Mouse (Mus musculus) bone marrow macrophage, adult 2 months (primary cell): ENCODE measurements around the gene Intu. TPM values are rescaled to one million over a fixed set of nuclear protein-coding genes. Genes with fewer than 3 reads are reported as not detected.

Experiments
- H3K27ac ChIP-seq: 2 replicates; pipeline ENCODE4 v1.5.1; 2012; ENCODE audit warnings: low read depth, low read length; ENCODE audit not compliant: insufficient read depth
- H3K4me1 ChIP-seq: 2 replicates; pipeline ENCODE4 v1.6.1; 2012; ENCODE audit warnings: low read length; ENCODE audit not compliant: control insufficient read depth, insufficient read depth
- H3K4me3 ChIP-seq: 2 replicates; pipeline ENCODE4 v1.5.1; 2012; ENCODE audit warnings: mild to moderate bottlenecking, low read length, moderate library complexity; ENCODE audit not compliant: insufficient read depth
- CTCF ChIP-seq: IDR thresholded peaks from 2 replicates; pipeline ENCODE4 v1.5.1; 2012; ENCODE audit warnings: low read depth, mild to moderate bottlenecking, low read length, moderate library complexity
- POLR2A ChIP-seq: IDR thresholded peaks from 2 replicates; pipeline ENCODE4 v1.6.1; 2012; ENCODE audit warnings: mild to moderate bottlenecking, low read depth, low read length, borderline replicate concordance
- polyA plus RNA-seq: library from polyadenylated mRNA; stranded (reverse); fragments of >200 nt; gene quantifications from 2 replicates; pipeline ENCODE4 v1.2.4, GENCODE M21; 2012; ENCODE audit not compliant: missing spikeins, insufficient read depth, insufficient read length

Intu gene
- polyA plus RNA-seq, 1 experiment, result 2.7 TPM

GRCm38 (mm10) chr3:40652941-40653352 lies 121.9 kb downstream of the Intu start:
- TF ChIP-seq CTCF (no peak), POLR2A (no peak)
- Histone ChIP-seq H3K27ac (no peak overlapping the region), H3K4me3 (no peak overlapping the region), H3K4me1 (no peaks in the 10 kb centered on the region)

GRCm38 (mm10) chr3:40653582-40653981 lies 122.5 kb downstream of the Intu start:
- no peak overlapping the region for H3K27ac ChIP-seq

GRCm38 (mm10) chr3:40654028-40654427 lies 122.9 kb downstream of the Intu start:
- TF ChIP-seq POLR2A (no peak), CTCF (no peak)
- no peaks in the 10 kb centered on the region for H3K4me1 ChIP-seq
- H3K27ac ChIP-seq, result no peak overlapping the region
- no peak overlapping the region for H3K4me3 ChIP-seq

More at GRCm38 (mm10) chr3:40653582-40653981, 122.5 kb downstream of the Intu start:
- Histone ChIP-seq H3K4me1 (no peaks in the 10 kb centered on the region), H3K4me3 (no peak overlapping the region)
- no peak for TF ChIP-seq POLR2A
- no peak for TF ChIP-seq CTCF

GRCm38 (mm10) chr3:40655571-40655970 lies 124.5 kb downstream of the Intu start:
- Histone ChIP-seq H3K4me3 (no peak overlapping the region), H3K4me1 (no peaks in the 10 kb centered on the region), H3K27ac (no peak overlapping the region)
- no peak for TF ChIP-seq POLR2A
- no peak for TF ChIP-seq CTCF

- Histone ChIP-seq H3K4me1 (no peaks in the 10 kb centered on the region), H3K27ac (no peak overlapping the region), H3K4me3 (no peak overlapping the region)
- TF ChIP-seq POLR2A, result no peak
These were observed 125.3 kb downstream of the Intu start for GRCm38 (mm10) chr3:40656339-40656738.

- Histone ChIP-seq H3K4me3 (no peak overlapping the region), H3K27ac (no peak overlapping the region), H3K4me1 (peaks cover 2% of the 10 kb centered on the region; the same call in 1 of the 2 replicates)
- TF ChIP-seq CTCF (no peak), POLR2A (no peak)
These were observed 129.1 kb downstream of the Intu start for GRCm38 (mm10) chr3:40660231-40660630.

- TF ChIP-seq POLR2A, result no peak
- TF ChIP-seq CTCF, result no peak
These were observed 135.0 kb downstream of the Intu start for GRCm38 (mm10) chr3:40666109-40666508.

GRCm38 (mm10) chr3:40666861-40667719 lies 136.0 kb downstream of the Intu start:
- TF ChIP-seq POLR2A (no peak), CTCF (no peak)
- Histone ChIP-seq H3K27ac (no peak overlapping the region), H3K4me3 (no peak overlapping the region)

More at GRCm38 (mm10) chr3:40666109-40666508, 135.0 kb downstream of the Intu start:
- H3K4me3 ChIP-seq, result no peak overlapping the region
- no peak overlapping the region for H3K27ac ChIP-seq
- H3K4me1 ChIP-seq, result peaks cover 12% of the 10 kb centered on the region

GRCm38 (mm10) chr3:40668889-40669288 lies 137.8 kb downstream of the Intu start:
- H3K4me3 ChIP-seq, result no peak overlapping the region
- TF ChIP-seq CTCF (no peak), POLR2A (no peak)
- H3K27ac ChIP-seq, result no peak overlapping the region
- peaks cover 12% of the 10 kb centered on the region for H3K4me1 ChIP-seq

More at GRCm38 (mm10) chr3:40666861-40667719, 136.0 kb downstream of the Intu start:
- peaks cover 12% of the 10 kb centered on the region for H3K4me1 ChIP-seq

- peaks cover 12% of the 10 kb centered on the region for H3K4me1 ChIP-seq
- TF ChIP-seq POLR2A (no peak), CTCF (no peak)
- no peak overlapping the region for H3K4me3 ChIP-seq
- no peak overlapping the region for H3K27ac ChIP-seq
These were observed 138.3 kb downstream of the Intu start for GRCm38 (mm10) chr3:40669395-40669794.

GRCm38 (mm10) chr3:40673515-40673914 lies 142.4 kb downstream of the Intu start:
- Histone ChIP-seq H3K4me3 (no peak overlapping the region), H3K27ac (no peak overlapping the region), H3K4me1 (peaks cover 8% of the 10 kb centered on the region)
- TF ChIP-seq POLR2A, result no peak
- no peak for TF ChIP-seq CTCF
